Mouse (Mus musculus) left cerebral cortex, adult 18-20 months (tissue): ENCODE data around the gene Nrgn. TPM values are rescaled to one million over a fixed set of nuclear protein-coding genes. Genes with fewer than 3 reads are reported as not detected.
A peak's percentile ranks its signal among the peaks of the same experiment; 100 is the strongest.

Source experiments
- DNase-seq, 2 experiments: peaks; one replicate each; pipeline ENCODE4 v3.0.0; 2021 to 2022; ENCODE audit warnings: low spot score in 2 of 2, mixed read lengths in 1 of 2
- total RNA-seq, 2 experiments: library from RNA; stranded (reverse); gene quantifications; 2 replicates each; pipeline ENCODE4 v1.2.3; 2021

Nrgn gene
- total RNA-seq, 2 experiments from 2014 or later = 1,653 to 1,729 TPM

- peak in 1 of 2 experiments; percentile 78 for DNase-seq
Observed at GRCm38 (mm10) chr9:37554838-37555748, 2.4 kb upstream of the Nrgn start, which contains the start of gene Siae. Siae (plus strand) TSS chr9:37555698.

- no peak for DNase-seq
Observed at GRCm38 (mm10) chr9:37554279-37554678, 1.6 kb upstream of the Nrgn start.

- DNase-seq = no peak
Observed at GRCm38 (mm10) chr9:37551751-37552531, 763 bp downstream of the Nrgn start.

- no peak for DNase-seq
Observed at GRCm38 (mm10) chr9:37550435-37550834, 2.3 kb downstream of the Nrgn start.

- DNase-seq = no peak
Observed at GRCm38 (mm10) chr9:37546889-37547288, 5.8 kb downstream of the Nrgn start.

- DNase-seq = no peak
Observed at GRCm38 (mm10) chr9:37545847-37546452, 6.8 kb downstream of the Nrgn start.

GRCm38 (mm10) chr9:37545166-37545610 is 7.5 kb downstream of the Nrgn start:
- DNase-seq = no peak

- peak; percentile 78 to 82 for DNase-seq
Observed at GRCm38 (mm10) chr9:37544447-37545165, 8.1 kb downstream of the Nrgn start.

GRCm38 (mm10) chr9:37543869-37544440 is 8.7 kb downstream of the Nrgn start:
- no peak for DNase-seq

GRCm38 (mm10) chr9:37541851-37542642 is 10.7 kb downstream of the Nrgn start:
- no peak for DNase-seq

- DNase-seq = peak in 1 of 2 experiments; percentile 22
Observed at GRCm38 (mm10) chr9:37540701-37541575, 11.8 kb downstream of the Nrgn start.

- no peak for DNase-seq
Observed at GRCm38 (mm10) chr9:37540226-37540625, 12.5 kb downstream of the Nrgn start.

- DNase-seq = no peak
Observed at GRCm38 (mm10) chr9:37539170-37540025, 13.3 kb downstream of the Nrgn start, which contains the start of gene Vsig2. Vsig2 (plus strand) TSS chr9:37539255.

- no peak for DNase-seq
Observed at GRCm38 (mm10) chr9:37537658-37538250, 14.9 kb downstream of the Nrgn start.

GRCm38 (mm10) chr9:37536851-37537250 is 15.9 kb downstream of the Nrgn start:
- DNase-seq = no peak

GRCm38 (mm10) chr9:37530888-37531705 is 21.6 kb downstream of the Nrgn start:
- no peak for DNase-seq
